Mouse (Mus musculus) ZHBTc4 (cell line): ENCODE results near the gene Plekha7.

Source experiments
- DNase-seq: peaks from one replicate; pipeline ENCODE4 v3.0.0-alpha.2; 2011; ENCODE audit warnings: low read depth, low spot score

The Plekha7 gene

GRCm38 (mm10) chr7:116307871-116308631, at the start of gene Plekha7:
TSS of gene Plekha7 (minus strand) at chr7:116308376.
- DNase-seq: peak; percentile 92

GRCm38 (mm10) chr7:116336226-116336625, 28.1 kb upstream of the Plekha7 start:
- peak; percentile 74 for DNase-seq

- no peak for DNase-seq
Measured at GRCm38 (mm10) chr7:116335133-116335532, 27.0 kb upstream of the Plekha7 start.

- DNase-seq: no peak
Measured at GRCm38 (mm10) chr7:116334669-116335038, 26.5 kb upstream of the Plekha7 start.

- peak; percentile 99 for DNase-seq
Measured at GRCm38 (mm10) chr7:116333713-116334668, 25.8 kb upstream of the Plekha7 start, which contains the start of gene Rps13. TSS of gene Rps13 (minus strand) at chr7:116334195.

GRCm38 (mm10) chr7:116331246-116331645, 23.1 kb upstream of the Plekha7 start:
- peak; percentile 26 for DNase-seq

- no peak for DNase-seq
Measured at GRCm38 (mm10) chr7:116329858-116330257, 21.7 kb upstream of the Plekha7 start.

GRCm38 (mm10) chr7:116328777-116329176, 20.6 kb upstream of the Plekha7 start:
- no peak for DNase-seq

GRCm38 (mm10) chr7:116327901-116328300, 19.7 kb upstream of the Plekha7 start:
- no peak for DNase-seq

- DNase-seq: peak; percentile 81
Measured at GRCm38 (mm10) chr7:116323331-116323964, 15.3 kb upstream of the Plekha7 start.

GRCm38 (mm10) chr7:116309456-116309855, 1.3 kb upstream of the Plekha7 start:
- DNase-seq: peak; percentile 78

GRCm38 (mm10) chr7:116308632-116308991, 436 bp upstream of the Plekha7 start:
- DNase-seq: peak; percentile 93

GRCm38 (mm10) chr7:116307099-116307870, 891 bp downstream of the Plekha7 start:
- peak; percentile 95 for DNase-seq

- peak; percentile 74 for DNase-seq
Measured at GRCm38 (mm10) chr7:116306601-116307000, 1.6 kb downstream of the Plekha7 start.

- no peak for DNase-seq
Measured at GRCm38 (mm10) chr7:116301661-116302311, 6.4 kb downstream of the Plekha7 start.

- DNase-seq: peak; percentile 83
Measured at GRCm38 (mm10) chr7:116301144-116301543, 7.0 kb downstream of the Plekha7 start.

GRCm38 (mm10) chr7:116298851-116299250, 9.3 kb downstream of the Plekha7 start:
- no peak for DNase-seq

- no peak for DNase-seq
Measured at GRCm38 (mm10) chr7:116298389-116298788, 9.8 kb downstream of the Plekha7 start.

- DNase-seq: peak; percentile 74
Measured at GRCm38 (mm10) chr7:116294961-116295360, 13.2 kb downstream of the Plekha7 start.

GRCm38 (mm10) chr7:116292377-116292776, 15.8 kb downstream of the Plekha7 start:
- DNase-seq: no peak

- no peak for DNase-seq
Measured at GRCm38 (mm10) chr7:116290559-116290958, 17.6 kb downstream of the Plekha7 start.
